Mouse (Mus musculus) liver, embryonic 14.5 days (tissue): ENCODE measurements around the gene Dennd1a.
A peak's percentile ranks its signal among the peaks of the same experiment; 100 is the strongest.

ENCODE experiments used
- CTCF ChIP-seq: IDR thresholded peaks from 2 replicates; pipeline ENCODE4 v1.5.1; 2016; ENCODE audit warnings: antibody characterized with exemption, low read depth, control low read depth
- EP300 ChIP-seq: IDR thresholded peaks from 2 replicates; pipeline ENCODE4 v1.6.1; 2016; ENCODE audit warnings: antibody characterized with exemption, low read depth

DNA sequence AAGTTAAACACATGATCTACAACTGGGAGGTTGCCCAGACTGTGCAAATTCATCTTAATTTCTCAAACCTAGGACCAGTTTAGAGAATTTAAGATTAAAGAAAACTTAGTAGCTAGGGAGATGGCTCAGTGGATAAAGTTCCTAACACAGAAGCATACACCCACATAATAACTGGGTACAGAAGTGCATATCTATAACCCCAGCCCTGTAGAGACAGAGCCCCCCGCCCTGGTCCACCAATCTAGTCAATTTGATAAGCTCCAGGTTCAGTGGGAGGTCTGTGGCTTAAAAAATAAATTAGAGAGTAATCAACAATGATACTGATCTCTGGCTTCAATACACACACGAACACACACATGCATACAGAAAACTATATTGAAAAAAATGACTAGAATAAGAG lies 51.6 kb downstream of the Dennd1a start:
- TF ChIP-seq CTCF (no peak), EP300 (peak; percentile 48)
